Mouse (Mus musculus) cerebellum, adult 11 months (tissue): ENCODE data around the gene Cd2bp2.
"Not testable (repeated sequence)": the region's sequence is repeated elsewhere in the genome, so short reads cannot be mapped to it uniquely, and the experiment has no call there.

Experiments
- DNase-seq: peaks from one replicate; pipeline ENCODE4 v3.0.0; 2022

The Cd2bp2 gene

DNA sequence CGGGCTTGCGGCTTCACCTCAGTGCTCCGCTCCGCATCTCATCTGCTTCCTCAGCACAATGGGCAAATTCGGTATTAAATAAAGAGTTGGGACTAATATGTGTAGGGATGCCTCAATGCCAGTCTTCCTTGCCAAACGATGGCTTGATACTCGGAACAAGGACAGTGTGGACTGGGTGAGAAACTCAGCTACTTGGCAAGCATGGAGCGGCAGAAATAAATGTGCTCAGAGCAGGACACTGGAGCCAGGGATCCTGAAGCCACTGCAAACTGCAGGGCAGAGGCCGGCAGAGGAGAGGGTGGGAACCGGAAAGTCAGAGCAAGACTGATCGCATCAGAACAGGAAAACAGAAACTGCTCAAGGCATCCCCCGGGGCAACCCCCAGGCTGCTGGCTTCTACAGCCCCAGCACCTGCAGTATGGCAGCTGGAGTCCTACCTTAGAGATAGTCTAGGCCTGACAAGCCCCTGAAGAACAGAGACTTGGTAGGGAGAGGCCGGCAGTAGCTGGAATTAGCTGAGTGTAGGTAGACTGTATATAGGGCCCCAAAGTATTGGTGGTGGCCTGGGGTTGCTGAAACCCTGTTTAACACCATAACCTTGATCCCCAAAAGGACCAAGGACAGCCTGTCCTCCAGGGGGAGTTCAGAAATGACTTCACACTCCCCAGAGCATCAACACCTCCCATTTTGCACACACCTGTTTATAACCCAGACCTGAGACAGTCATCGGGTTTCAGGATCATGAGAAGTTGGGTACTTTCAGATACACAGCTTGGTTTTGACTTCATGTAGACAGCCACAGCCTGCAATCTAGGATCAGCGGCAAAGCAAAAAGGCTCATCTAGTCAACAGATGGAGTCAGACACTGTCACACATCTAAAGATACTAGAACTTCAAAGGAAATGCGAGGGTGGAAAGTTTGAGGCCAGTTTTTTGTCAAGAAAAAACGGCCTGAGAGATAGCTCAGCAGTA, 7.3 kb downstream of the Cd2bp2 start:
- no peak for DNase-seq

DNA sequence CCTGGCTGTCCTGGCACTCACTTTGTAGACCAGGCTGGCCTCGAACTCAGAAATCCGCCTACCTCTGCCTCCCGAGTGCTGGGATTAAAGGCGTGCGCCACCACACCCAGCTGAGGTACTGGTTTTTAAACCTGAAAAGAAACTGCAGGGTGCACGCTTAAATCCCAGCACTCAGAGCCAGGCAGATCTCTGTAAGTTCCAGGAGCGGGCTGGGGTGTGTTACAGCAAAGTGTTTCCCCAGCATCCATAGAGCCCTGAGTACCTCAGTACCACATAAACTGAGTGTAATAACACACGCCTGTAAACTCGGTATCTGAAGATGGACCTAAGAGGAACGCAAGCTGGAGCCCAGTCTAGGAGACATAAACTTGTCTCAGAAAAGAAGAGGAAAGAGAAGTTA, 8.5 kb downstream of the Cd2bp2 start:
- DNase-seq = no peak

DNA sequence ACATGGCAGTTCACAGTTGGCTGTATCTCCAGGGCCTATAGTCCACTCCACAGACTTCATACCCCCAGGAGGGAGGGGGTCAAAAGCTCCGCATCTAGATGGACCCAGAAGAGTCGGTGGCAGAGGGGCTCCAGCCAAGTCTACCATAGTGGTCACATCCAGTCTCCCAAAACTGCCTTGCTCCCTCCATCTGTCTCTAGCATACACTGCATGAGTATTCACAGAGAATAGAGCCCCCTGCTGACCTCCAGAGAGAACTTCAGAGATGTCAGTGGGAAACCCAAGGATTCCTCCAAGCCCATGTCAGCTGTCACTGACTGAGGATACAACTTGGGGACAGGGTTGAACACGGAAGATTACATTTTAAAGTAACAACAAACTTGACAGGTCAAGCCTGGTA, 10.2 kb downstream of the Cd2bp2 start:
- DNase-seq = no peak

DNA sequence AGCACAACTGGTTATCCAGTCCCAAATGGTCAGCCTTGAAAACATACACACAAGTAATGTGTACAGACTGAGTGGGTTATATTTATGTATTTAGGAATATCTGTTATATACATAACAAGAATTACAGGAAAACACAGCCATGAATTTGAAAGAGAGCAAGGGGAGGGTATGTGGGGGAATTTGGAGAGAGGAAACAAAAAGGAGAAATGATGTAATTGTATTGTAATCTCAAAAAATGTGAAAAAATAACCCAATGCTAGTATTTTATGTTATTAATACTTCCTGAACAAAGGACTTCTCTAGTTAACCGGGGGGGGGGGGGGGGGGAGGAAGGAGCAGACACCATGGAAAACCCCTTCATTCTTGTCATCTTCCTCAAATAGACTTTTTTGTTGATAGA, 11.1 kb downstream of the Cd2bp2 start:
- DNase-seq = no peak

DNA sequence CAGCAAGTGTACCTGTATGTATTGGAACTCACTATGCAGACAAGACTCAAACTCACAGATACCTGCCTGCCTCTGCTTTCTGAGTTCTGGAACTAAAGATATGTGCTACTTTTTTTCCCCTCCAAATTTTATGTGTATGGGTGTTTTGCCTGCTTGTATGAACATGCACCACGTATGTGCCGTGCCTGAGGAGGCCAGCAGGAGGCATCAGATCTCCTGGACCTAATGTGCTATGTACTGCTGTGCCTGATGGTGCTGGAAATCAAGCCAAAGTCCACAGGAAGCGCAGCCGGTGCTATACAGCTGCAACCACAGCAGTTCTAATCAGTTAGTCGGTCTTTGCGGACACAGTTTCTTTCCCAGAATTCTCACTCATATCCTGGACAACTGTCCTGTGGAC, 12.0 kb downstream of the Cd2bp2 start:
- DNase-seq = no peak

DNA sequence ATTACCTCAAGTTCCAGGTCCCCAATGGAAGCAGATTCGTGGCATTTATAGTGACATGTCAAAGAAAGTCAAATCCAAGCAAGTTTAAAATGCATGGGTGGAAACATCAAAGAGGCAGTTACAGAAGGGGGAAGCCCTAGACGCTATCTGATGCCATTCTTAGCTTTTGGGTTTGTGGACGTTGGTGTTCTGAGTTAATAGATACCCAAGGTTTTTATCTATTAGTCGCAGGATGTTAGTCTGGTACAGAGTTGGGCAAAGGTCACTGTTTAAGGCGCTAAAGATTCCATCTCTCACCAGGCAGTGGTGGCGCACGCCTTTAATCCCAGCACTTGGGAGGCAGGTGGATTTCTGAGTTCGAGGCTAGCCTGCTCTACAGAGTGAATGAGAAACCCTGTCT, 12.5 kb downstream of the Cd2bp2 start:
- DNase-seq = no peak

DNA sequence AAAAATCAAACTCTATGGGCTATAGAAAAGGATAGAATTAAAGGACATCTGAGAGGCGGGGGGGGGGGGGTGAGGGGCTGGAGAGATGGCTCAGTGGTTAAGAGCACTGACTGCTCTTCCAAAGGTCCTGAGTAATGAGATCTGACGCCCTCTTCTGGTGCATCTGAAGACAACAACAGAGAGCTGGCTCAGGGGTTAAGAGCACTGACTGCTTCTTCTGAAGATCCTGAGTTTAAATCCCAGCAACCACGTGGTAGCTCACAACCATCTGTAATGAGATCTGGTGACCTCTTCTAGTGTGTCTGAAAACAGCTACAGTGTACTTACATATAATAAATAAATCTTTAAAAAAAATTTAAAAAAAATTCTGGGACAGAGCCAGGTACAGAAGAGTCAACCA, 14.1 kb downstream of the Cd2bp2 start:
- not testable (repeated sequence) for DNase-seq

DNA sequence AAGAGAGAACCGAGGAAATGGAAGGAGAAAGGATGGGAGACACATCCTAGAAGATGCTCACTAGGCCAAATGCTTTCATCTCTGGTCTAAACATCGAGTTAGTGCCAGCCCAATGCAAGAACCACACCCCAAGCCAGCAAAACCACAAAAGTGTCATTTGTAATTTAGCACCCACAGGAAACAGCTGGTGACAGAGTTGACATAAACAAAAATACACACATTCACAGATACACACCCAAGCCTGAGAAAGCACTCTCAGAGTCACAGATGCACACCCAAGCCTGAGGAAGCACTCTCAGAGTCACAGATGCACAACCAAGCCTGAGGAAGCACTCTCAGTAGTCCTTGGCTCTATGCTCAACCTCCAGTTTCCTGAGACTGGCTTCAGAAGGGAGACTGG, 15.1 kb downstream of the Cd2bp2 start:
- DNase-seq = no peak

DNA sequence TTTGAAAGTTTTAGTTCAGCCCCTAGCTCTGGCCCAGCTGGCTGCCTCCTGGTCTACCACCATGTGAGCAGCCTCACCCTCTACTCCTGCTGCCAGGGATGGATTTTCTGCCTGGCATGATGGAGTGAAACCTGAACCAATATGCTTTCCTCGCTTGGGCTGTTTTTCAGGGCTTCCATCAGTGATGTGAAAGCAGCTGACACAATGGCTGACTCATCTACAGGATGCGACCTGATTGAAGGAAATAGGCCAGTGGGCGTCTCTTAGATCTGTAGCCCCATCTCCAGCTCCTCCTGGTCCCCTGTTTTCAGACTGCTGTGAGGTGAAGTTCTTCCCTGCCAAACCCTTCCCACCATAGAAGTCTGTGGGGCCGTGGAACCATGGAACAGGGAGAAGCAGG, 18.9 kb downstream of the Cd2bp2 start:
- DNase-seq = no peak

DNA sequence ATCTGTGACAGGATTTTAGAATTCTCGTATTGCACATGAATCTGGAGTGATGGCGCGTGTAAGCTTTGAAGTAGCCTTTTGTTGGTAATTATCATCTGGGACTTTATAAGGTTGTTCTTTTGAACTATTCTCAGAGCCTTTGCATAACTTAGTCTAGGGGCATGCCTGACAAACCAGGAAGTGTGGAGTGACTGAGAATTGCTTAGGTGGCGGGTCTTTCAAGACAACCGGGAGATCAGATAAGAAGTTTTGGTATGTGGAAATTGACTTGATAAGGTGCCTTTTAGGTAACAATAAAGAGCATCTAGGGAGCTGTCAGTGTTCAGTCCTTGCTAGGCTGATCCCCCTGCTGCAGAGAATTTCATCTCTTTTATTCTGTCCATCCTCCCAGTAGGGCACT, 29.3 kb downstream of the Cd2bp2 start:
- DNase-seq = no peak

DNA sequence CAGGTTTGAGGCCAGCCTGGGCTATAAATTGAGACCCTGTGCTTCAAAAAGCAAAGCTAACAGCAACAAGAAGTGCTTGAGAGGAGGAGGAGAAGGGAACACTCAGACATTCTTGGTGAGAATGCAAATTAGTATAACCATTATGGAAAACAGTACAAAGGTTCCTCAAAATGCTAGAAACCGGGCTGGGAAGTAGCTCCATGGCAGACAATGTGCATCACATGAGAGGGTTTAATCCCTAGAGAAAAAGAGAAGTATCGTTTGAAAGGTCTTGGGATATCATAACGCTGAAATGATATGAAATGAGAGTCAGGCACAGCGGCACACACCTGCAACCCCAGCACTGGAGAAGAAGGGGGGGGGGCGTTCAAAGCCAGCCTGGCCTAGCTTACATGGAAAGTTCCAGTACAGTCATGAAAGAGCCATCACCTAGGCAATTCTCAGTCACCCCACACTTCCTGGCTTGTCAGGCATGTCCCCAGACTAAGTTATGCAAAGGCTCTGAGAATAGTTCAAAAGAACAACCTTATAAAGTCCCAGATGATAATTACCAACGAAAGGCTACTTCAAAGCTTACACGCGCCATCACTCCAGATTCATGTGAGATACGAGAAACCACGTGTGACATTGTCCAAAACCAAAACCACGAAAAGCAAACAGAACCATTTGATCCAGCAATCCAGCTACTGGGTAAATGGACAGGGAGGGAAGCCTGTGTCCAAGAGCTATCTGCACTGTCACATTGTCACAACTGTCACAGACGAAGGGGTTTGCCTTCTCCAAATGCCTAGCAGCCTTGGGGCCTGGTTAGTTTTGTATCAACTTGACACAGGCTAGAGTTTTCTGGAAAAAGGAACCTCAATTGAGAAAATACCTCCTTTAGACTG, 30.0 kb downstream of the Cd2bp2 start:
- no peak for DNase-seq

DNA sequence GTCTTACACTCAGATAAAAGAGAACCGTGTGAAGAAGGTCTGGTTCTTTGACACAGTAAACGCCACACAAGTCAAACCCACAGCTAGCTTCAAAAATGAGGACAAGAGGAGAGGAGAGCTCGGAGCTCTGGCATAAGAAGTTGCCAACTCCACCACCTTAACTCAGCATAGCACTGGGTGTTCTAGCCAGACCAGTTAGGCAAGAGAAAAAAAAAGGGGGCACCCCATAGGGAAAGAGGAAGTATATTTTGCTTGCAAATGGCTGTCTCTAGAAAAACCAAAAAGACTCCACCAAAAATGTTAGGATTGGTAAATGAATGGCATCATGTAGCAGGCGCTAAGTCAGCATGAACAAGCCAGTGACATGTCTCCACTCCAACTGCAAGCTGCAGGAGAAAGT, 31.8 kb downstream of the Cd2bp2 start:
- no peak for DNase-seq

DNA sequence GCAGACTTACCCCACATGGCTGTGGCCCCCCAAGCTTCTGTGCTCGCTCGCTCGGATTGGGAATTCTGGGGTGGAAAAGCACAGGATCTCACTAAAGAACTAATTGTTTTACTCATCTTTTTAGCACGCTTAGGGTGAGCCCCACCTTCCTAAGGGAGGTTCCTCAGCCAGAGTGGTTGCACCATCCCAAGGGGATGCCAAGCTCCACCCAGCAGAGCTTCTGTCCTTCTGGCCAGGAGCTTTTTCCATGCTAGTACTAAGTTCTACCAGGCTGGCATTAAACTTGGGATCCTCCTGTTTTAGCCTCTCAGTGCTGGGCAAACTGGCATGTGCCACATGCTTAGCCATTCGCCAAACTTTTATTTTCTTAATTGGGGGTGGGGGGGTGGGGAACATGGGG, 33.3 kb downstream of the Cd2bp2 start:
- DNase-seq = no peak

DNA sequence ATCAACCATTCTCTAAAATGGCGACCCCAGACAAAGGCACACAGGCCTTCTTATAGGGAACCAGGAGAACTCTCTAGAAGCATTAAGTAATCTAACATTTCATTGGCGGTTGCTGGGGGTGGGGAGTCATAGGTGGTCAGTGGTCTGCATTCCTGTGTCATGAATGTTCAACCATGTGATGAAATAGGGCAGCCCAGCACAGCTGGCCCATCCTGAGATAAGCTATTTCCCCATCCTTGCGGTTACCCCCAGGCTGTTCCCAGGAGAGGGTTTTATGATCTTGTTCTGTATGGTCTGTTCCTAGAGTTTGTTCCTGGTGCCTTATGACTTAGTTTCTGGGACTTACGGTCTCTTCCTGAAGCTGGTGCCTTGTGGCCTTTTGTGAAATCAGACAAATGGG, 38.3 kb downstream of the Cd2bp2 start:
- DNase-seq = no peak

DNA sequence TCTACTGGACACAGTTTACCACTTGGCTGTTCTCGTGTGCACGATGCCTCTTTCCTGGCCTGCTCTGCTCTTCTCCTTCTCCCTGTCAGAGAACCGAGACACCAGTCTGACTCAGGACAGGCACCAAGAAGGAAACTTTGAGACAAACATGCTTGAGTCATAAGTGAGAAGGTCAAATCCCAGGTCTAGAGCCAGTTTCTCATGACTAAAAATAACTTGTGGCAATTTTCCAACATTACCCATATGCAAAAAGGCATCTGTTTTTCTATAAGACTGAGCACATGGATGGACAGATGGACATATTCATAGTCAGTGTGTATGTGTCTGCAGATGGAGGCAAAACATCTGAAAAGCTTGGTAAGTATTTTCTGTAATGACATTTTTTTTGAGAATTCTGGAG, 42.4 kb downstream of the Cd2bp2 start:
- DNase-seq = no peak

DNA sequence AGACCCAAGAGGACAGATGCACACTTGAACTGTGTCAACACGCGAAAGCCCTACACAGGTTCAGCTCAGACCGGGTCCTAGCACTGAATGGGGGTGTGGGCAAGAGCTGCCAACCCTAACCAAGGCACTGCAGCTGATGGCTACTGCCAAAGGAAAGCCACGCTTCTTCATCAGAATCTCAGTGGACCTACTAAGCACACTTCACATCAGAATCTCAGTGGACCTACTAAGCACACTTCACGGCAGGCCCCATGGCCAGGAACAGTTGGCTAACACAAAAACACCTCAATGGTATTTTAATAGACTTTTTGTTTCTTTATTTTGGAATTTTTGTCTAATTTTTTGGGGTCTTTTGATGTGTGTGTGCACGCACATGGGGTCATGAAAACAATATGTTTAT, 43.4 kb downstream of the Cd2bp2 start:
- no peak for DNase-seq

DNA sequence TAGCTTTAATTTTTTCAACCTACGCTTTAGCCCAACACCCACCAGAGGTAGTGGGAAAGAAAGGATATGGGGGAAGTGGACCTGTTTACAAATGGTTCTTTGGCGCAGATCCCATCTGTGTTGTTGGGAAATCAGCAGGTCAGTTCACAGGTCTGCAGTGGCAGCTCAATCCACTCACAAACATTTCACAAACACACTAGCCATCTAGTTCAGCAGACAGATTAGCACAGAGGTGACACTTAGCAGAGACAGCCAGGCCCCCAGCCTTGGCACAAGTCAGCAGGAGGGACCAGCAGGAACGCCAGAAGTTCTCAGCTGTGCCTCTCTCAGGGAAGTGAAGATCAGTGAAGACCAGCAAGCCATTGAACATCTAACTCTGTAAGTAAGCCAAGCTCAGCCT, 47.9 kb downstream of the Cd2bp2 start:
- no peak for DNase-seq

DNA sequence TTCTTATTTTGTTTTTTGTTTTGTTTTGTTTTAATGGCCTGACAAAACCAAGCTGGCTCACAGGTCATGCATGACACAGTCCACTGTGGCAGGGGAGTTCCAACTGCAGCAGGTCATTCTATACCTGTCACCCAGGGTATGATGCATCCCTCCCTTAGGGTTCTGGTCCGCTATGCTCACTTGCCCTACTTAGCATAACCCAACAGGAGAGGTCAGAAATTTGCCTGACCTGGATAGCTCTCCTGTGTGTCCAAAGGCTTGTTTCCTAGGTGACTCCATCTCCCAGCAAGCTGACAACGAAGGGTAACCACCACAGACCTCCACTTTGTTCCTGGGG, 49.6 kb downstream of the Cd2bp2 start:
- DNase-seq = no peak

DNA sequence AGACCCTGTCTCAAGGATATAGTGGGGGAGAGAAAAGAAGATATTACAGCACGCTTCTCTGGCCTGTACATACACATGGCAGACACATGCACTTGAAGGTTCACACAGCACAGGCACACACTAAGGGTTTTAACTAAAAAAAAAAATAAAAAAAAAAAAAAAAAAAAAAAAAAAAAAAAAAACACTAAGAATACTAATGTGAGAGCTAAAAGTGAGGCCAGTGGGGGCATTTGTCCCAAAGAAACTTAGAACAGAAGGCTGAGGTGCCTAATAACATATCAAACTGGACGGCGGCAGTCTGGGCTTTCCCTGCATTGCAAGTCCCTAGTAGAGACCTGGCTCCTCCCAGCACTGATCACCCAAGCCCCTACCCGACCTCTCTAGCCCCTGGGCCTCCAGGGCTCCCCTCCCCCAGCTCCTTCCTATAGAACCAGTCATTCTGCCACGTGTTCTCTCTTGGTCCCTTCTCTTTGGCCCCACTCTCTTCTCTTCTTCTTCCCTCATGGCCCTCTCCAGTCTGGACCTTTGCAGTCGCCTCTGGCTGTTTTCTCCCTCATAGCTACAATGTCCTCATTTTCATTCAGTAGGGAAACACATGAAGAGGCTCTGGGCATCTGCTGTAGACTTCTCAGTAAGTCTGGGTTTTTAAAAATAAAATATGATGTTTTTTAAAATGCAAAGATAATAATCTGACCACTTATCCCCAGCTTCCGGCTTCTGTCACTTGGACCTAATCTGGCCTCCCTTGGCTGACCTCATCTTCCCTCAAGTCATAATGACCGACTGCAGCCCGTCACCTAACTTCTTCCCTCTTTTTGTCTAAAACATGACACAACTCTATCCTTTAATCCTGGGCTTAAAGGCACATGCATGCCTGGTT, 50.2 kb downstream of the Cd2bp2 start:
- no peak for DNase-seq

DNA sequence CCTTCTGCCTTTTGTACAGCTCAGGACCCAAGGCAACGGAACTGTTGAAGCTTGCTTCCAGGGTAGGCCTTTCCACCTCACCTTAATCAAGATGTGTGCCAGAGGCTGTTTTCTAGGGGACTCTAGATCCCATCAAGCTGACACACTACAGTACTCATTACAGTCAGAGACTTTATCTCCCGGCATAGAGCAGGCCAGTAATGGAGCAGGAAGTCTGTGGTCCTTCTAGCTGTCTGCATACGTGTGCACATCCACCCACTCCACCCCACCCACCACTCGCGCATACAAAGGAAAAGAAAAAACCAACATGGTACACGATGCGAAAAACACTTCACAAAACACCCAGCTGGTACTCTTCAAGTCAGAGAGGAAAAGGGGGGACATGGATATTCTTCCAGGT, 51.4 kb downstream of the Cd2bp2 start:
- DNase-seq = no peak

DNA sequence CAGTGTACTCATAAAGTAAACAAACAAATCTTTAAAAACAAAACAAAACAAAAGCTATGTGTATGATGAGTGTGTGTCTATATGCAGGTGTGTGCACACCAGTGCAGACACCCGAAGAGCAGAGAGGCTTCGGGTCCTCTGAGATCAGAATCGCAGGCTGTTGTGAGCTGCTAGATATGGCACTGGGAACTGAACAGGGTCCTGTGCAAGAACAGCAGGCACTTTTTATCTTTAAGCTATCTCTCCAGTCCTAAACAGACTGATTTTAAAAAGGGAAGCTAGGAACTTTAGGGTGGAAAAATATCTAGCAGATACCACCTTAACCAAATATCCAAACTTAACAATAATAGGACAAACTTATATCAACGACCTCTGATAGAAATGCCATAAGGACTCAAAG, 53.2 kb downstream of the Cd2bp2 start:
- DNase-seq = no peak

DNA sequence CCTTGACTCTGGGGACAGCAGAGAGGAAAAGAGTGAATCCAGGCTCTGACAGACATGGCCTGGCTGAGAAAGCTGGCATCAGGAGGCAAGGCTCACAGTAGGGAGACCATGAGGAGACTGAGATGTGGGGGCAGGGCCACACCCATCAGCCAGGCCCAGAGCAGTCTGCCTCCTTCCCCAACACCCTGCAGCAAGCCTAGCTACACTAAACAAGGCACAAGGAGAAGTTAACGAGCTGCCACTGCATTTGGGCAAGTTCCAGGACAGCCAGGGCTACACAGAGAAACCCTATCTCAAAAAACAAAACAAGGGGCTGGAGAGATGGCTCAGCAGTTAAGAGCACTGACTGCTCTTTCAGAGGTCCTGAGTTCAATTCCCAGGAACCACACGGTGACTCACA, 53.6 kb downstream of the Cd2bp2 start:
- DNase-seq = no peak
